Mouse (Mus musculus): ENCODE measurements around the gene Grsf1. TPM values are rescaled to one million over a fixed set of nuclear protein-coding genes. Genes with fewer than 3 reads are reported as not detected.
A peak's percentile ranks its signal among the peaks of the same experiment; 100 is the strongest.

The Grsf1 gene
- polyA plus RNA-seq, 1 experiment from 2014 or later, result 68.2 TPM

GRCm38 (mm10) chr5:88685306-88685705 lies 9.3 kb upstream of the Grsf1 start:
- Histone ChIP-seq H3K27ac (no peak overlapping the region), H3K4me2 (replicated peaks) (no peak overlapping the region), H3K4me3 (no peak overlapping the region), H3K9me3 (no peaks in the 10 kb centered on the region), H3K27me3 (no peaks in the 10 kb centered on the region), H3K9ac (no peak overlapping the region), H3K4me1 (no peaks in the 10 kb centered on the region), H3K36me3 (no peaks in the 10 kb centered on the region)
- WGBS, result 13% methylated on average over 6 of the region's 6 CpGs
- ATAC-seq (ENCODE audit: insufficient number of reproducible peaks, insufficient read depth, low FRiP score, low TSS enrichment), result no peak

GRCm38 (mm10) chr5:88684226-88684625 lies 8.3 kb upstream of the Grsf1 start:
- no peaks in the 10 kb centered on the region for H3K9me3 ChIP-seq
- H3K9ac ChIP-seq, result no peak overlapping the region
- no peak overlapping the region for H3K27ac ChIP-seq
- no peak overlapping the region for H3K4me3 ChIP-seq
- H3K4me1 ChIP-seq, result no peaks in the 10 kb centered on the region
- no peaks in the 10 kb centered on the region for H3K36me3 ChIP-seq
- ATAC-seq (ENCODE audit: insufficient number of reproducible peaks, insufficient read depth, low FRiP score, low TSS enrichment), result no peak
- H3K27me3 ChIP-seq, result no peaks in the 10 kb centered on the region
- WGBS, result 37% methylated on average over 3 of the region's 3 CpGs
- H3K4me2 ChIP-seq (replicated peaks), result no peak overlapping the region

- Histone ChIP-seq H3K4me3 (no peak overlapping the region), H3K4me1 (no peaks in the 10 kb centered on the region), H3K4me2 (replicated peaks) (no peak overlapping the region), H3K27me3 (no peaks in the 10 kb centered on the region), H3K9ac (no peak overlapping the region), H3K36me3 (no peaks in the 10 kb centered on the region), H3K27ac (no peak overlapping the region), H3K9me3 (no peaks in the 10 kb centered on the region)
- WGBS, result 85% methylated on average over 9 of the region's 9 CpGs
- ATAC-seq (ENCODE audit: insufficient number of reproducible peaks, insufficient read depth, low FRiP score, low TSS enrichment), result no peak
These were observed 7.7 kb upstream of the Grsf1 start for GRCm38 (mm10) chr5:88683706-88684105.

GRCm38 (mm10) chr5:88680567-88680966 lies 4.6 kb upstream of the Grsf1 start:
- WGBS, result 82% methylated on average over 6 of the region's 6 CpGs
- H3K9me3 ChIP-seq, result no peaks in the 10 kb centered on the region

GRCm38 (mm10) chr5:88679341-88679740 lies 3.4 kb upstream of the Grsf1 start:
- no peak for ATAC-seq (ENCODE audit: insufficient number of reproducible peaks, insufficient read depth, low FRiP score, low TSS enrichment)
- no peaks in the 10 kb centered on the region for H3K9me3 ChIP-seq
- no peak overlapping the region for H3K4me2 ChIP-seq (replicated peaks)
- peaks cover 5% of the 10 kb centered on the region; the same call in 1 of the 2 replicates for H3K4me1 ChIP-seq
- no peak overlapping the region for H3K27ac ChIP-seq
- H3K9ac ChIP-seq, result no peak overlapping the region
- no peaks in the 10 kb centered on the region for H3K36me3 ChIP-seq
- 15% methylated on average over 6 of the region's 6 CpGs for WGBS
- H3K27me3 ChIP-seq, result no peaks in the 10 kb centered on the region
- no peak overlapping the region for H3K4me3 ChIP-seq

More at GRCm38 (mm10) chr5:88680567-88680966, 4.6 kb upstream of the Grsf1 start:
- Histone ChIP-seq H3K4me1 (no peaks in the 10 kb centered on the region), H3K4me3 (no peak overlapping the region), H3K4me2 (replicated peaks) (no peak overlapping the region), H3K27ac (no peak overlapping the region), H3K9ac (no peak overlapping the region), H3K36me3 (no peaks in the 10 kb centered on the region), H3K27me3 (no peaks in the 10 kb centered on the region)
- ATAC-seq (ENCODE audit: insufficient number of reproducible peaks, insufficient read depth, low FRiP score, low TSS enrichment), result no peak

- no peak overlapping the region for H3K27ac ChIP-seq
- WGBS, result 67% methylated on average over 7 of the region's 7 CpGs
- no peak for ATAC-seq (ENCODE audit: insufficient number of reproducible peaks, insufficient read depth, low FRiP score, low TSS enrichment)
These were observed 3.0 kb upstream of the Grsf1 start for GRCm38 (mm10) chr5:88678929-88679328.

GRCm38 (mm10) chr5:88674703-88675442 lies 1.1 kb downstream of the Grsf1 start:
- H3K4me3 ChIP-seq, result peak overlapping the region; percentile 96
- peaks cover 22% of the 10 kb centered on the region for H3K36me3 ChIP-seq
- H3K9me3 ChIP-seq, result no peaks in the 10 kb centered on the region
- peak overlapping the region; percentile 76 for H3K4me2 ChIP-seq (replicated peaks)
- H3K4me1 ChIP-seq, result peaks cover 12% of the 10 kb centered on the region; the same call in 1 of the 2 replicates
- WGBS, result 1% methylated on average over 46 of the region's 47 CpGs
- no peaks in the 10 kb centered on the region for H3K27me3 ChIP-seq
- peak; percentile 35; the same call in 1 of the 2 replicates for ATAC-seq (ENCODE audit: insufficient number of reproducible peaks, insufficient read depth, low FRiP score, low TSS enrichment)
- H3K9ac ChIP-seq, result peak overlapping the region; percentile 96
- H3K27ac ChIP-seq, result peak overlapping the region; percentile 97

More at GRCm38 (mm10) chr5:88678929-88679328, 3.0 kb upstream of the Grsf1 start:
- Histone ChIP-seq H3K36me3 (no peaks in the 10 kb centered on the region), H3K4me2 (replicated peaks) (no peak overlapping the region), H3K4me3 (no peak overlapping the region), H3K9ac (no peak overlapping the region), H3K4me1 (peaks cover 8% of the 10 kb centered on the region; the same call in 1 of the 2 replicates), H3K27me3 (no peaks in the 10 kb centered on the region), H3K9me3 (no peaks in the 10 kb centered on the region)

- Histone ChIP-seq H3K4me2 (replicated peaks) (no peak overlapping the region), H3K27ac (no peak overlapping the region), H3K9me3 (no peaks in the 10 kb centered on the region), H3K36me3 (peaks cover 83% of the 10 kb centered on the region), H3K4me1 (no peaks in the 10 kb centered on the region), H3K27me3 (no peaks in the 10 kb centered on the region), H3K9ac (no peak overlapping the region), H3K4me3 (no peak overlapping the region)
- ATAC-seq (ENCODE audit: insufficient number of reproducible peaks, insufficient read depth, low FRiP score, low TSS enrichment), result no peak
- 89% methylated on average over 5 of the region's 5 CpGs for WGBS
These were observed 12.1 kb downstream of the Grsf1 start for GRCm38 (mm10) chr5:88663875-88664274.

GRCm38 (mm10) chr5:88663151-88663550 lies 12.8 kb downstream of the Grsf1 start:
- Histone ChIP-seq H3K9ac (no peak overlapping the region), H3K4me1 (no peaks in the 10 kb centered on the region), H3K27ac (no peak overlapping the region), H3K36me3 (peaks cover 83% of the 10 kb centered on the region), H3K27me3 (no peaks in the 10 kb centered on the region), H3K4me3 (no peak overlapping the region), H3K9me3 (no peaks in the 10 kb centered on the region), H3K4me2 (replicated peaks) (no peak overlapping the region)
- WGBS, result 98% methylated on average over 3 of the region's 3 CpGs
- no peak for ATAC-seq (ENCODE audit: insufficient number of reproducible peaks, insufficient read depth, low FRiP score, low TSS enrichment)

GRCm38 (mm10) chr5:88657868-88658267 lies 18.1 kb downstream of the Grsf1 start:
- Histone ChIP-seq H3K27me3 (no peaks in the 10 kb centered on the region), H3K36me3 (peaks cover 59% of the 10 kb centered on the region), H3K4me3 (no peak overlapping the region), H3K9ac (no peak overlapping the region), H3K4me1 (no peaks in the 10 kb centered on the region), H3K4me2 (replicated peaks) (no peak overlapping the region), H3K27ac (no peak overlapping the region), H3K9me3 (no peaks in the 10 kb centered on the region)
- WGBS, result 96% methylated on average over 1 of the region's 1 CpGs
- no peak for ATAC-seq (ENCODE audit: insufficient number of reproducible peaks, insufficient read depth, low FRiP score, low TSS enrichment)

GRCm38 (mm10) chr5:88652589-88652988 lies 23.4 kb downstream of the Grsf1 start:
- H3K9me3 ChIP-seq, result no peaks in the 10 kb centered on the region
- 82% methylated on average over 5 of the region's 5 CpGs for WGBS

More at GRCm38 (mm10) chr5:88652589-88652988, 23.4 kb downstream of the Grsf1 start:
- Histone ChIP-seq H3K4me2 (replicated peaks) (no peak overlapping the region), H3K27ac (no peak overlapping the region), H3K36me3 (peaks cover 55% of the 10 kb centered on the region), H3K4me1 (no peaks in the 10 kb centered on the region), H3K27me3 (no peaks in the 10 kb centered on the region), H3K4me3 (no peak overlapping the region), H3K9ac (no peak overlapping the region)
- ATAC-seq (ENCODE audit: insufficient number of reproducible peaks, insufficient read depth, low FRiP score, low TSS enrichment), result no peak

Data from embryonic facial prominence, embryonic 12.5 days (tissue).